Mouse (Mus musculus): Measurements from ENCODE around the gene Fam178b.
A peak's percentile ranks its signal among the peaks of the same experiment; 100 is the strongest.

The Fam178b gene

GRCm38 (mm10) chr1:36559888-36560287 lies 123.1 kb downstream of the Fam178b start:
- no peak for DNase-seq

- no peak for DNase-seq
Measured at GRCm38 (mm10) chr1:36559256-36559655, 123.7 kb downstream of the Fam178b start.

GRCm38 (mm10) chr1:36558031-36558993 lies 124.7 kb downstream of the Fam178b start, which contains the start of gene Sema4c:
Gene Sema4c (minus strand): TSS chr1:36558349.
- peak; percentile 58 to 65 for DNase-seq

- peak in 1 of 2 experiments; percentile 30 for DNase-seq
Measured at GRCm38 (mm10) chr1:36557457-36558011, 125.4 kb downstream of the Fam178b start.

GRCm38 (mm10) chr1:36556553-36557456 lies 126.2 kb downstream of the Fam178b start:
- DNase-seq = peak; percentile 86

GRCm38 (mm10) chr1:36555798-36556395 lies 127.1 kb downstream of the Fam178b start:
- DNase-seq = peak in 1 of 2 experiments; percentile 13

GRCm38 (mm10) chr1:36554633-36555399 lies 128.2 kb downstream of the Fam178b start:
- DNase-seq = no peak

GRCm38 (mm10) chr1:36552506-36552905 lies 130.5 kb downstream of the Fam178b start:
- no peak for DNase-seq

- no peak for DNase-seq
Measured at GRCm38 (mm10) chr1:36551904-36552303, 131.1 kb downstream of the Fam178b start.

GRCm38 (mm10) chr1:36550075-36550863 lies 132.7 kb downstream of the Fam178b start:
- no peak for DNase-seq

GRCm38 (mm10) chr1:36549491-36549890 lies 133.5 kb downstream of the Fam178b start:
- DNase-seq = no peak

GRCm38 (mm10) chr1:36548771-36549170 lies 134.2 kb downstream of the Fam178b start:
- no peak for DNase-seq

- no peak for DNase-seq
Measured at GRCm38 (mm10) chr1:36547981-36548598, 134.9 kb downstream of the Fam178b start.

- DNase-seq = peak; percentile 92 to 94
Measured at GRCm38 (mm10) chr1:36546888-36547471, 136.0 kb downstream of the Fam178b start, which contains the start of gene Ankrd39. Gene Ankrd39 (minus strand): TSS chr1:36547445.

GRCm38 (mm10) chr1:36545845-36546600 lies 137.0 kb downstream of the Fam178b start:
- DNase-seq = peak; percentile 37 to 43

GRCm38 (mm10) chr1:36545382-36545781 lies 137.6 kb downstream of the Fam178b start:
- no peak for DNase-seq

- no peak for DNase-seq
Measured at GRCm38 (mm10) chr1:36542925-36543324, 140.1 kb downstream of the Fam178b start.

- no peak for DNase-seq
Measured at GRCm38 (mm10) chr1:36541844-36542243, 141.1 kb downstream of the Fam178b start.

GRCm38 (mm10) chr1:36540807-36541206 lies 142.2 kb downstream of the Fam178b start:
- no peak for DNase-seq
